Mouse (Mus musculus): ENCODE results near the gene Rab7. TPM values are rescaled to one million over a fixed set of nuclear protein-coding genes. Genes with fewer than 3 reads are reported as not detected.
A peak's percentile ranks its signal among the peaks of the same experiment; 100 is the strongest.

The Rab7 gene
- polyA plus RNA-seq, 1 experiment = 306 TPM

GRCm38 (mm10) chr6:88053228-88054080 lies 8.4 kb upstream of the Rab7 start:
- TF ChIP-seq CTCF (IDR thresholded peaks at IDR 0.05; ENCODE audit: borderline replicate concordance, extremely low read depth, insufficient read depth, insufficient read length) (no peak), POLR2A (IDR thresholded peaks at IDR 0.05; ENCODE audit: borderline replicate concordance, extremely low read depth, insufficient read depth, insufficient read length, poor library complexity, severe bottlenecking) (no peak)
- no peak for DNase-seq (ENCODE audit: low read depth)

- DNase-seq (ENCODE audit: low read depth) = no peak
- TF ChIP-seq POLR2A (IDR thresholded peaks at IDR 0.05; ENCODE audit: borderline replicate concordance, extremely low read depth, insufficient read depth, insufficient read length, poor library complexity, severe bottlenecking) (no peak), CTCF (IDR thresholded peaks at IDR 0.05; ENCODE audit: borderline replicate concordance, extremely low read depth, insufficient read depth, insufficient read length) (no peak)
Measured at GRCm38 (mm10) chr6:88051206-88051605, 6.1 kb upstream of the Rab7 start.

DNA sequence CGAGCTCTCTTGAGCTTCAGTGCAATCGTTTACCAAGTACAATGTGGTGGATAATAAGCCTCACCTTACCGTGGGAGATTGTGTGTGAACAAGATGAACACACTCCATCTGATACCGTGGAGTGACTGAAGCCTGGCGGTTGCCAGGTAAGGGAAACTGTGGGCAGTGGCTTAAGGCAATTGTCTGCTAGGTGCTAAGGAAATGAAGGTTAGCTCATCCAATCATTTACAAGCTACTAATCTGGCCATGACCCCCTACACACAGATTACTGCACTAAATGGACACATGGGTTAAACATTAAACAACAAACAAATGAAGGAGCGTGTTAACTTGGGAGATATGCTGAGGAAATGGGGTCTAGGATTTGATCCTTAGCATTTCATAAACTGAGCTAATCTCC lies 3.9 kb upstream of the Rab7 start:
- no peak for DNase-seq (ENCODE audit: low read depth)
- TF ChIP-seq CTCF (IDR thresholded peaks at IDR 0.05; ENCODE audit: borderline replicate concordance, extremely low read depth, insufficient read depth, insufficient read length) (no peak), POLR2A (IDR thresholded peaks at IDR 0.05; ENCODE audit: borderline replicate concordance, extremely low read depth, insufficient read depth, insufficient read length, poor library complexity, severe bottlenecking) (no peak)

DNA sequence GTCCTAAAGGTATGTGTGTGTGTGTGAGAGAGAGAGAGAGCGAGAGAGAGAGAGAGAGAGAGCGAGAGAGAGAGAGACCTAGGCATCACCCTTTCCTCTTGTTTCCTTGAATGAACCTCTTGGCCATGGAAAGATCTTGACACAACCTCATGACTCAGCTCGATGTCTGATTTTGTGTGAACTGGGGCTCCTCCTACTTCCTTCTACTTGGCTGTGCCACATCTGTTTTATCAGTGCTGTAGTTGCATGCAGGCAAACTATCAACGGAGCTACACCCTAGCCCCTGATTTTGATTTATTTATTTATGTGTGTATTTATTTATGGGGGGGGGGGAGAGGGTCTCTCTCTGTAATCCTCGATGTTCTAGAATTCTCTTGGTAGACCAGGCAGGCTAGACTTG lies 2.8 kb upstream of the Rab7 start:
- no peak for DNase-seq (ENCODE audit: low read depth)
- TF ChIP-seq CTCF (IDR thresholded peaks at IDR 0.05; ENCODE audit: borderline replicate concordance, extremely low read depth, insufficient read depth, insufficient read length) (no peak), POLR2A (IDR thresholded peaks at IDR 0.05; ENCODE audit: borderline replicate concordance, extremely low read depth, insufficient read depth, insufficient read length, poor library complexity, severe bottlenecking) (no peak)

GRCm38 (mm10) chr6:88045406-88045766 lies 316 bp upstream of the Rab7 start:
- no peak for DNase-seq (ENCODE audit: low read depth)
- TF ChIP-seq POLR2A (IDR thresholded peaks at IDR 0.05; ENCODE audit: borderline replicate concordance, extremely low read depth, insufficient read depth, insufficient read length, poor library complexity, severe bottlenecking) (no peak), CTCF (IDR thresholded peaks at IDR 0.05; ENCODE audit: borderline replicate concordance, extremely low read depth, insufficient read depth, insufficient read length) (no peak)

DNA sequence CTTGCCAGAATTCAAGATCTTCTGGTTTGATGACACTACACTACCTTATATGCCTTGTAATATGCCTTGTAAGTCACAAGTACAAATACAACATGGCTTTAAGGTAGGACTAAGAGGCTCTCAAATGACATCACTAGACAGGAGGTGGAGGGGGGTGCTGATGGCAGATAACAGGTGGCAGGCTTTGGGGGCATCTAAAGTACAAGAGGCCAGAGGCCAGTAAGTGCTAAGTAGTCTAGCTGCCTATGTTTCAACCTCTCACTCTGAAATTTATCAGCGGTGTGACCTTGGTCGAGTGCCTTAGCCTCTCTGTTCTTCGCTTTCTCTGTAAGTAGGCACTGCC lies 865 bp downstream of the Rab7 start:
- no peak for TF ChIP-seq POLR2A (IDR thresholded peaks at IDR 0.05; ENCODE audit: borderline replicate concordance, extremely low read depth, insufficient read depth, insufficient read length, poor library complexity, severe bottlenecking)
- TF ChIP-seq CTCF (IDR thresholded peaks at IDR 0.05; ENCODE audit: borderline replicate concordance, extremely low read depth, insufficient read depth, insufficient read length) = no peak
- no peak for DNase-seq (ENCODE audit: low read depth)

GRCm38 (mm10) chr6:88042336-88042735 lies 2.7 kb downstream of the Rab7 start:
- TF ChIP-seq POLR2A (IDR thresholded peaks at IDR 0.05; ENCODE audit: borderline replicate concordance, extremely low read depth, insufficient read depth, insufficient read length, poor library complexity, severe bottlenecking) (no peak), CTCF (IDR thresholded peaks at IDR 0.05; ENCODE audit: borderline replicate concordance, extremely low read depth, insufficient read depth, insufficient read length) (no peak)
- DNase-seq (ENCODE audit: low read depth) = no peak

GRCm38 (mm10) chr6:88041221-88041620 lies 3.8 kb downstream of the Rab7 start:
- no peak for DNase-seq (ENCODE audit: low read depth)
- no peak for TF ChIP-seq POLR2A (IDR thresholded peaks at IDR 0.05; ENCODE audit: borderline replicate concordance, extremely low read depth, insufficient read depth, insufficient read length, poor library complexity, severe bottlenecking)
- TF ChIP-seq CTCF (IDR thresholded peaks at IDR 0.05; ENCODE audit: borderline replicate concordance, extremely low read depth, insufficient read depth, insufficient read length) = no peak

- no peak for TF ChIP-seq CTCF (IDR thresholded peaks at IDR 0.05; ENCODE audit: borderline replicate concordance, extremely low read depth, insufficient read depth, insufficient read length)
- no peak for TF ChIP-seq POLR2A (IDR thresholded peaks at IDR 0.05; ENCODE audit: borderline replicate concordance, extremely low read depth, insufficient read depth, insufficient read length, poor library complexity, severe bottlenecking)
- DNase-seq (ENCODE audit: low read depth) = no peak
Measured at GRCm38 (mm10) chr6:88039426-88039825, 5.6 kb downstream of the Rab7 start.

GRCm38 (mm10) chr6:88037471-88038045 lies 7.5 kb downstream of the Rab7 start:
- peak; percentile 3 for DNase-seq (ENCODE audit: low read depth)

DNA sequence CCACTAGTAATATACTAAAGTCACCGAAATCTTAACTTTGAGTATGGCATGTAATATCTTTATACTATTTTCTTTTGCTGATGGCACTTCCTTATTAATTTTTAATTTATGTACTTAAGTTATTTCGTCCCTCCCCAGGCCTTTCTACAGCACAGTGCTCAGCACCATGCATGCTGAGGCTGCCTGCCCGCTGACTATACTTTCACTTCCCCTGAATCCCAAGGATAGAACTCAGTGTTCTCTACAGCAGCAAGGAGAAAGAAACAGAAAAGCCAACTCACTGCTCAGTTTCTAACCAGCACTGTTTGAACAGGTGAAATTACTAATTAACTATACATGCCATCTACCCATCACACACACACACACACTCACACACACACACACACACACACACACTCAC lies 11.6 kb downstream of the Rab7 start:
- TF ChIP-seq POLR2A (IDR thresholded peaks at IDR 0.05; ENCODE audit: borderline replicate concordance, extremely low read depth, insufficient read depth, insufficient read length, poor library complexity, severe bottlenecking) = no peak
- TF ChIP-seq CTCF (IDR thresholded peaks at IDR 0.05; ENCODE audit: borderline replicate concordance, extremely low read depth, insufficient read depth, insufficient read length) = no peak
- no peak for DNase-seq (ENCODE audit: low read depth)

More at GRCm38 (mm10) chr6:88037471-88038045, 7.5 kb downstream of the Rab7 start:
- TF ChIP-seq POLR2A (IDR thresholded peaks at IDR 0.05; ENCODE audit: borderline replicate concordance, extremely low read depth, insufficient read depth, insufficient read length, poor library complexity, severe bottlenecking) (no peak), CTCF (IDR thresholded peaks at IDR 0.05; ENCODE audit: borderline replicate concordance, extremely low read depth, insufficient read depth, insufficient read length) (no peak)

GRCm38 (mm10) chr6:88030432-88030831 lies 14.6 kb downstream of the Rab7 start:
- no peak for DNase-seq (ENCODE audit: low read depth)
- TF ChIP-seq CTCF (IDR thresholded peaks at IDR 0.05; ENCODE audit: borderline replicate concordance, extremely low read depth, insufficient read depth, insufficient read length) (no peak), POLR2A (IDR thresholded peaks at IDR 0.05; ENCODE audit: borderline replicate concordance, extremely low read depth, insufficient read depth, insufficient read length, poor library complexity, severe bottlenecking) (no peak)

Measured in brain, embryonic 14.5 days (tissue).